Comparison of ENCODE assay signal across 8 mouse cellular contexts in the genomic region with DNA sequence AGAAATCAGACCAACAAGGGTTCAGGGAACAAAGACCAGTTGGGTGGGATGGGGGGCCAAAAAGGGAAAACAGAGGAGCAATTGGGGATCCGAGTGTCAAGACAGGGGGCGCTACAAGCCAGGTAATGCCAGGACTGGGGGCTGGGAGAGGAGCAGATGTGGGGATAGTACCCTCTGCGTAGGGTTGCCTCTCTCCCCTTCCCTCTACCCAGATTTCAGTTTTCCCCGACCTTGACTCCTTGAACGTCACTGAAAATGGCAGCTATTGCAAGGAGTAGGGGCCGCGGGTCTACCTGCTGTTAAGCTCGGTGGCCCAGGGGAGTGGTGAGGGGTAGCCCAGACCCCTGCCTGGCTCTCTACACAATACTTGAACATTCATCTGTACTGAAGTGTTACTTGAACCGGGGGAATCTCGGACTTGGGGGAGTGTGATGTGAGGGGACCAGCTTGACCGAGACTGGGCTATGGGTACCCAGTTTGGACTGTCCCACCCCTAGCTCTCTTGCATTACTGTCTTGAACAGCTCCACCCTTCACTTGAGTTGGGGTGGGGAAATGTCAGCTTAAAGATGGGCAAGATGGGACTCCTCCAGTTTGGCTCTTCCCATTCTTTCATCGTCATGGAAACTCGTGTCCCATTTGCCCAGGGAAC. TPM values are rescaled to one million over a fixed set of nuclear protein-coding genes. Genes with fewer than 3 reads are reported as not detected.
DNase-seq lines count a peak whose midpoint lies in the region; ATAC-seq lines count a peak whose summit lies in the region.

No protein-coding gene starts in this region.

- H3K27ac ChIP-seq in lung, embryonic 15.5 days: peak overlapping the region; percentile 24
- H3K27ac ChIP-seq in forebrain, embryonic 16.5 days (ENCODE audit: low read length): no peak overlapping the region
- H3K27ac ChIP-seq in liver, embryonic 12.5 days: peak overlapping the region; percentile 96

- WGBS in lung, embryonic 15.5 days: 42% methylated on average over 13 of the region's 13 CpGs
- WGBS in forebrain, embryonic 16.5 days: 47% methylated on average over 13 of the region's 13 CpGs
- WGBS in liver, embryonic 12.5 days (ENCODE audit: insufficient replicate concordance): 52% methylated on average over 13 of the region's 13 CpGs

- H3K36me3 ChIP-seq in lung, embryonic 15.5 days: peaks cover 43% of the 10 kb centered on the region
- peaks cover 26% of the 10 kb centered on the region for H3K36me3 ChIP-seq in forebrain, embryonic 16.5 days (ENCODE audit: control insufficient read depth, insufficient read depth)
- H3K36me3 ChIP-seq in liver, embryonic 12.5 days: peaks cover 40% of the 10 kb centered on the region

- ATAC-seq in lung, embryonic 15.5 days (ENCODE audit: borderline replicate concordance, extremely low read depth, low FRiP score, low TSS enrichment): peak; percentile 63; the same call in 1 of the 2 replicates
- no peak for ATAC-seq in forebrain, embryonic 16.5 days
- no peak; the same call in 1 of the 2 replicates for ATAC-seq in liver, embryonic 12.5 days

- no peaks in the 10 kb centered on the region for H3K27me3 ChIP-seq in lung, embryonic 15.5 days
- H3K27me3 ChIP-seq in forebrain, embryonic 16.5 days (replicated peaks; ENCODE audit: control insufficient read depth, insufficient read depth, low read length): no peaks in the 10 kb centered on the region
- H3K27me3 ChIP-seq in liver, embryonic 12.5 days (replicated peaks): no peaks in the 10 kb centered on the region

- peak overlapping the region; percentile 92; the same call in 1 of the 2 replicates for H3K4me2 ChIP-seq in lung, embryonic 15.5 days
- peak overlapping the region; percentile 16; the same call in 1 of the 2 replicates for H3K4me2 ChIP-seq in forebrain, embryonic 16.5 days (ENCODE audit: low read length)
- peak overlapping the region; percentile 86 for H3K4me2 ChIP-seq in liver, embryonic 12.5 days

- peaks cover 19% of the 10 kb centered on the region for H3K4me1 ChIP-seq in lung, embryonic 15.5 days
- H3K4me1 ChIP-seq in forebrain, embryonic 16.5 days (replicated peaks; ENCODE audit: control insufficient read depth, insufficient read depth, low read length): peaks cover 24% of the 10 kb centered on the region
- peaks cover 75% of the 10 kb centered on the region for H3K4me1 ChIP-seq in liver, embryonic 12.5 days

- no peaks in the 10 kb centered on the region for H3K9me3 ChIP-seq in lung, embryonic 15.5 days
- H3K9me3 ChIP-seq in forebrain, embryonic 16.5 days (ENCODE audit: control insufficient read depth, low read length): no peaks in the 10 kb centered on the region
- no peaks in the 10 kb centered on the region for H3K9me3 ChIP-seq in liver, embryonic 12.5 days (replicated peaks)

- H3K9ac ChIP-seq in lung, embryonic 15.5 days: no peak overlapping the region
- no peak overlapping the region for H3K9ac ChIP-seq in forebrain, embryonic 16.5 days (replicated peaks; ENCODE audit: low read depth, low read length)
- H3K9ac ChIP-seq in liver, embryonic 12.5 days: peak overlapping the region; percentile 81

- peak overlapping the region; percentile 74; the same call in 1 of the 2 replicates for H3K4me3 ChIP-seq in lung, embryonic 15.5 days
- no peak overlapping the region for H3K4me3 ChIP-seq in forebrain, embryonic 16.5 days (replicated peaks; ENCODE audit: low read length)
- peak overlapping the region; percentile 67 for H3K4me3 ChIP-seq in liver, embryonic 12.5 days

- peak; percentile 56 for DNase-seq in adrenal gland, adult 8-10 months
- DNase-seq in adrenal gland, postnatal 25 days: no peak
- no peak for DNase-seq in lung, adult 18-20 months
- DNase-seq in thymus, postnatal 25 days: peak; percentile 37
- no peak for DNase-seq in urinary bladder, postnatal 25 days (ENCODE audit: low spot score)

RNA-seq across cellular contexts. Expression of a gene that starts 1.1 kb away (rescaled TPM):
- total RNA-seq in adrenal gland, adult 8-10 months (2022): 10 to 100 TPM; 30.1 to 37.2 (median 35.0) TPM
- total RNA-seq in adrenal gland, postnatal 25 days (2021): 31.5 and 37.2 TPM in 2 replicates
- polyA plus RNA-seq in lung, embryonic 15.5 days (2015; fragmentation: Nextera tagmentation; extraction: Ambion mirVana): 27.2 and 30.7 TPM in 2 replicates
- 9.5 and 9.6 TPM in 2 replicates for polyA plus RNA-seq in forebrain, embryonic 16.5 days (2015; fragmentation: Nextera tagmentation; extraction: Ambion mirVana)
- polyA plus RNA-seq in liver, embryonic 12.5 days (2016; fragmentation: Nextera tagmentation; extraction: Ambion mirVana): 14.8 and 15.0 TPM in 2 replicates

RNA-seq across cellular contexts. Expression of a gene that starts 8.0 kb away (rescaled TPM):
- total RNA-seq in adrenal gland, adult 8-10 months (2022): 10 to 100 TPM; 39.6 to 54.6 (median 45.7) TPM
- 36.9 and 49.8 TPM in 2 replicates for total RNA-seq in adrenal gland, postnatal 25 days (2021)
- 23.3 and 24.7 TPM in 2 replicates for polyA plus RNA-seq in lung, embryonic 15.5 days (2015; fragmentation: Nextera tagmentation; extraction: Ambion mirVana)
- 19.8 and 20.7 TPM in 2 replicates for polyA plus RNA-seq in forebrain, embryonic 16.5 days (2015; fragmentation: Nextera tagmentation; extraction: Ambion mirVana)
- 13.1 and 13.7 TPM in 2 replicates for polyA plus RNA-seq in liver, embryonic 12.5 days (2016; fragmentation: Nextera tagmentation; extraction: Ambion mirVana)

RNA-seq across cellular contexts. Expression of a gene that starts 16.9 kb away (rescaled TPM):
- 1 to 10 TPM; 4.2 to 8.9 (median 5.8) TPM for total RNA-seq in adrenal gland, adult 8-10 months (2022)
- 4.4 and 6.9 TPM in 2 replicates for total RNA-seq in adrenal gland, postnatal 25 days (2021)
- polyA plus RNA-seq in lung, embryonic 15.5 days (2015; fragmentation: Nextera tagmentation; extraction: Ambion mirVana): not detected in 2 replicates
- polyA plus RNA-seq in forebrain, embryonic 16.5 days (2015; fragmentation: Nextera tagmentation; extraction: Ambion mirVana): not detected in 2 replicates
- polyA plus RNA-seq in liver, embryonic 12.5 days (2016; fragmentation: Nextera tagmentation; extraction: Ambion mirVana): not detected in 2 replicates

RNA-seq across cellular contexts. Expression of a gene that starts 24.1 kb away (rescaled TPM):
- total RNA-seq in adrenal gland, adult 8-10 months (2022): 10 to 100 TPM; 13.5 to 18.6 (median 16.5) TPM
- 18.3 and 18.5 TPM in 2 replicates for total RNA-seq in adrenal gland, postnatal 25 days (2021)
- 4.3 and 5.1 TPM in 2 replicates for polyA plus RNA-seq in lung, embryonic 15.5 days (2015; fragmentation: Nextera tagmentation; extraction: Ambion mirVana)
- 8.0 and 8.4 TPM in 2 replicates for polyA plus RNA-seq in forebrain, embryonic 16.5 days (2015; fragmentation: Nextera tagmentation; extraction: Ambion mirVana)
- 3.7 TPM in 2 replicates for polyA plus RNA-seq in liver, embryonic 12.5 days (2016; fragmentation: Nextera tagmentation; extraction: Ambion mirVana)

RNA-seq across cellular contexts. Expression of a gene that starts 31.9 kb away (rescaled TPM):
- total RNA-seq in adrenal gland, adult 8-10 months (2022): 10 to 100 TPM; 33.8 to 44.9 (median 41.5) TPM
- total RNA-seq in adrenal gland, postnatal 25 days (2021): 49.1 and 66.2 TPM in 2 replicates
- polyA plus RNA-seq in lung, embryonic 15.5 days (2015; fragmentation: Nextera tagmentation; extraction: Ambion mirVana): 21.1 and 24.3 TPM in 2 replicates
- polyA plus RNA-seq in forebrain, embryonic 16.5 days (2015; fragmentation: Nextera tagmentation; extraction: Ambion mirVana): 7.3 and 10.7 TPM in 2 replicates
- polyA plus RNA-seq in liver, embryonic 12.5 days (2016; fragmentation: Nextera tagmentation; extraction: Ambion mirVana): 28.0 and 29.8 TPM in 2 replicates

Comparison
In these comparisons a context has a peak if more than half of its experiments do, and no peak if none do; other contexts are left out.
1. DNase-seq: peak in adrenal gland, adult 8-10 months (single experiment) and thymus, postnatal 25 days (single experiment); none in adrenal gland, postnatal 25 days (single experiment), lung, adult 18-20 months (0 of 2) and urinary bladder, postnatal 25 days (single experiment).
2. H3K4me2 ChIP-seq: peak in every context shown above with its lines; median percentile 92 in lung, embryonic 15.5 days; 86 in liver, embryonic 12.5 days; 16 in forebrain, embryonic 16.5 days.